ENCODE assay signal across 30 mouse cellular contexts in genomic region chr19:23394597-23394996, GRCm38 (mm10). TPM values are rescaled to one million over a fixed set of nuclear protein-coding genes. Genes with fewer than 3 reads are reported as not detected.
DNase-seq lines count a peak whose midpoint lies in the region; ATAC-seq and TF ChIP-seq lines count a peak whose summit lies in the region.
"Had no signal": no experiment of that assay in that cellular context is flagged by ENCODE, and none has a peak within 500 bp of the region (broad histone marks: within the 10 kb centered on the region; RNA-seq: fewer than 3 reads in every experiment).

No protein-coding gene starts in this region.

- no peaks in the 10 kb centered on the region for H3K36me3 ChIP-seq in hindbrain, embryonic 12.5 days
- no peaks in the 10 kb centered on the region for H3K36me3 ChIP-seq in hindbrain, embryonic 16.5 days (ENCODE audit: control insufficient read depth, insufficient read depth, low read length)
- no peaks in the 10 kb centered on the region for H3K36me3 ChIP-seq in hindbrain, embryonic 14.5 days (replicated peaks; ENCODE audit: control insufficient read depth, insufficient read depth)
- no peaks in the 10 kb centered on the region for H3K36me3 ChIP-seq in hindbrain, postnatal 0 days (ENCODE audit: insufficient read depth, low read length)
- H3K36me3 ChIP-seq in midbrain, embryonic 13.5 days: no peaks in the 10 kb centered on the region
- H3K36me3 ChIP-seq in midbrain, postnatal 0 days (ENCODE audit: insufficient read depth, low read length): no peaks in the 10 kb centered on the region
- no peaks in the 10 kb centered on the region for H3K36me3 ChIP-seq in midbrain, embryonic 15.5 days (replicated peaks)
- no peaks in the 10 kb centered on the region for H3K36me3 ChIP-seq in midbrain, embryonic 16.5 days (ENCODE audit: control insufficient read depth, insufficient read depth, low read length)
- H3K36me3 ChIP-seq: embryonic facial prominence, embryonic 13.5 days; embryonic facial prominence, embryonic 15.5 days; forebrain, embryonic 10.5 days; forebrain, embryonic 12.5 days; G1E had no signal

- H3K27ac ChIP-seq in hindbrain, embryonic 12.5 days: peak overlapping the region; percentile 44
- no peak overlapping the region for H3K27ac ChIP-seq in hindbrain, embryonic 16.5 days (ENCODE audit: low read depth, low read length)
- H3K27ac ChIP-seq in hindbrain, embryonic 14.5 days: peak overlapping the region; percentile 14; the same call in 1 of the 2 replicates
- no peak overlapping the region for H3K27ac ChIP-seq in hindbrain, postnatal 0 days
- no peak overlapping the region; the same call in 1 of the 2 replicates for H3K27ac ChIP-seq in midbrain, embryonic 13.5 days
- no peak overlapping the region for H3K27ac ChIP-seq in midbrain, postnatal 0 days (ENCODE audit: low read depth, low read length)
- 0 out of 2 replicates have a peak overlapping the region, but pooled peaks have one; percentile 5 for H3K27ac ChIP-seq in midbrain, embryonic 15.5 days
- H3K27ac ChIP-seq in midbrain, embryonic 16.5 days (ENCODE audit: low read length): no peak overlapping the region
- H3K27ac ChIP-seq: embryonic facial prominence, embryonic 13.5 days; embryonic facial prominence, embryonic 15.5 days; forebrain, embryonic 10.5 days; forebrain, embryonic 12.5 days had no signal

- H3K4me1 ChIP-seq in hindbrain, embryonic 12.5 days: no peaks in the 10 kb centered on the region
- no peaks in the 10 kb centered on the region for H3K4me1 ChIP-seq in hindbrain, embryonic 16.5 days (ENCODE audit: control insufficient read depth, insufficient read depth, low read depth, low read length)
- 0 out of 2 replicates have a peak, but pooled peaks cover 2% of the 10 kb centered on the region for H3K4me1 ChIP-seq in hindbrain, embryonic 14.5 days (replicated peaks; ENCODE audit: control insufficient read depth, insufficient read depth, low read length)
- H3K4me1 ChIP-seq in hindbrain, postnatal 0 days (ENCODE audit: insufficient read depth, low read length): no peaks in the 10 kb centered on the region
- 0 out of 2 replicates have a peak, but pooled peaks cover under 1% of the 10 kb centered on the region for H3K4me1 ChIP-seq in midbrain, embryonic 13.5 days (replicated peaks)
- H3K4me1 ChIP-seq in midbrain, postnatal 0 days (ENCODE audit: insufficient read depth, low read length): no peaks in the 10 kb centered on the region; the same call in 1 of the 2 replicates
- H3K4me1 ChIP-seq in midbrain, embryonic 15.5 days: no peaks in the 10 kb centered on the region
- H3K4me1 ChIP-seq in midbrain, embryonic 16.5 days (ENCODE audit: control insufficient read depth, insufficient read depth, low read length): no peaks in the 10 kb centered on the region
- H3K4me1 ChIP-seq: embryonic facial prominence, embryonic 13.5 days; embryonic facial prominence, embryonic 15.5 days; forebrain, embryonic 10.5 days; forebrain, embryonic 12.5 days had no signal

- no peak overlapping the region for H3K4me3 ChIP-seq in hindbrain, embryonic 12.5 days
- no peak overlapping the region for H3K4me3 ChIP-seq in hindbrain, embryonic 16.5 days (ENCODE audit: low read length)
- no peak overlapping the region for H3K4me3 ChIP-seq in hindbrain, embryonic 14.5 days (replicated peaks; ENCODE audit: low read length)
- no peak overlapping the region for H3K4me3 ChIP-seq in hindbrain, postnatal 0 days (ENCODE audit: low read length)
- H3K4me3 ChIP-seq in midbrain, embryonic 13.5 days (replicated peaks): no peak overlapping the region
- H3K4me3 ChIP-seq in midbrain, postnatal 0 days (ENCODE audit: low read depth, low read length): no peak overlapping the region
- no peak overlapping the region for H3K4me3 ChIP-seq in midbrain, embryonic 15.5 days
- no peak overlapping the region for H3K4me3 ChIP-seq in midbrain, embryonic 16.5 days (ENCODE audit: low read depth, low read length)
- H3K4me3 ChIP-seq: embryonic facial prominence, embryonic 13.5 days; embryonic facial prominence, embryonic 15.5 days; erythroblast, embryonic 14.5 days; forebrain, embryonic 10.5 days; forebrain, embryonic 12.5 days had no signal

- no peaks in the 10 kb centered on the region; the same call in none of the 2 replicates for H3K27me3 ChIP-seq in hindbrain, embryonic 12.5 days
- no peaks in the 10 kb centered on the region for H3K27me3 ChIP-seq in hindbrain, embryonic 16.5 days (replicated peaks; ENCODE audit: control insufficient read depth, insufficient read depth, low read length)
- H3K27me3 ChIP-seq in hindbrain, embryonic 14.5 days (ENCODE audit: control insufficient read depth, insufficient read depth, low read length): 0 out of 2 replicates have a peak, but pooled peaks cover 3% of the 10 kb centered on the region
- H3K27me3 ChIP-seq in hindbrain, postnatal 0 days (ENCODE audit: insufficient read depth, low read length): no peaks in the 10 kb centered on the region
- no peaks in the 10 kb centered on the region for H3K27me3 ChIP-seq in midbrain, embryonic 13.5 days
- no peaks in the 10 kb centered on the region for H3K27me3 ChIP-seq in midbrain, postnatal 0 days (ENCODE audit: insufficient read depth, low read length)
- H3K27me3 ChIP-seq in midbrain, embryonic 15.5 days (replicated peaks): no peaks in the 10 kb centered on the region
- no peaks in the 10 kb centered on the region for H3K27me3 ChIP-seq in midbrain, embryonic 16.5 days (ENCODE audit: control insufficient read depth, insufficient read depth, low read depth, low read length)
- H3K27me3 ChIP-seq: CH12.LX; embryonic facial prominence, embryonic 13.5 days had no signal

- no peak overlapping the region for H3K9ac ChIP-seq in hindbrain, embryonic 12.5 days
- no peak overlapping the region for H3K9ac ChIP-seq in hindbrain, embryonic 16.5 days (ENCODE audit: low read depth, low read length)
- no peak overlapping the region for H3K9ac ChIP-seq in hindbrain, embryonic 14.5 days
- no peak overlapping the region for H3K9ac ChIP-seq in hindbrain, postnatal 0 days (replicated peaks; ENCODE audit: low read length)
- no peak overlapping the region for H3K9ac ChIP-seq in midbrain, embryonic 13.5 days (replicated peaks)
- no peak overlapping the region for H3K9ac ChIP-seq in midbrain, postnatal 0 days (replicated peaks; ENCODE audit: low read length, poor library complexity, severe bottlenecking)
- no peak overlapping the region for H3K9ac ChIP-seq in midbrain, embryonic 15.5 days
- no peak overlapping the region for H3K9ac ChIP-seq in midbrain, embryonic 16.5 days (ENCODE audit: low read depth, low read length)
- H3K9ac ChIP-seq: embryonic facial prominence, embryonic 13.5 days; embryonic facial prominence, embryonic 15.5 days; forebrain, embryonic 12.5 days had no signal

- 0 out of 2 replicates have a peak, but pooled peaks have one; percentile 19 for ATAC-seq in hindbrain, embryonic 12.5 days (ENCODE audit: low FRiP score)
- no peak for ATAC-seq in hindbrain, embryonic 16.5 days
- no peak for ATAC-seq in hindbrain, embryonic 14.5 days (ENCODE audit: low FRiP score)
- ATAC-seq in hindbrain, postnatal 0 days: no peak
- peak; percentile 68; the same call in 1 of the 2 replicates for ATAC-seq in midbrain, embryonic 13.5 days
- no peak for ATAC-seq in midbrain, postnatal 0 days (ENCODE audit: low FRiP score)
- ATAC-seq in midbrain, embryonic 15.5 days (replicated peaks): no peak
- no peak for ATAC-seq in midbrain, embryonic 16.5 days
- ATAC-seq: activated CD4-positive, CD25-positive, alpha-beta regulatory T cell, adult 4 months; CD4-positive, CD25-positive, alpha-beta regulatory T cell, adult 4 months; forebrain, embryonic 14.5 days; Patski had no signal

- H3K4me2 ChIP-seq in hindbrain, embryonic 12.5 days (replicated peaks): no peak overlapping the region
- no peak overlapping the region for H3K4me2 ChIP-seq in hindbrain, embryonic 16.5 days (ENCODE audit: low read length)
- H3K4me2 ChIP-seq in hindbrain, embryonic 14.5 days (replicated peaks): no peak overlapping the region
- no peak overlapping the region for H3K4me2 ChIP-seq in hindbrain, postnatal 0 days (ENCODE audit: low read depth, low read length)
- no peak overlapping the region for H3K4me2 ChIP-seq in midbrain, embryonic 13.5 days (replicated peaks)
- no peak overlapping the region for H3K4me2 ChIP-seq in midbrain, postnatal 0 days (ENCODE audit: low read depth, low read length, poor library complexity, severe bottlenecking)
- H3K4me2 ChIP-seq in midbrain, embryonic 15.5 days: no peak overlapping the region
- no peak overlapping the region for H3K4me2 ChIP-seq in midbrain, embryonic 16.5 days (ENCODE audit: low read length)
- H3K4me2 ChIP-seq: embryonic facial prominence, embryonic 13.5 days; embryonic facial prominence, embryonic 15.5 days; forebrain, embryonic 12.5 days had no signal

- 63% methylated on average over 1 of the region's 1 CpGs for WGBS in hindbrain, embryonic 12.5 days
- WGBS in hindbrain, embryonic 16.5 days: 74% methylated on average over 1 of the region's 1 CpGs
- 70% methylated on average over 1 of the region's 1 CpGs for WGBS in hindbrain, embryonic 14.5 days
- WGBS in hindbrain, postnatal 0 days: 83% methylated on average over 1 of the region's 1 CpGs
- WGBS in midbrain, embryonic 13.5 days: 62% methylated on average over 1 of the region's 1 CpGs
- WGBS in midbrain, postnatal 0 days: 54% methylated on average over 1 of the region's 1 CpGs
- 76% methylated on average over 1 of the region's 1 CpGs for whole genome bisulfite sequencing in midbrain, embryonic 15.5 days
- 63% methylated on average over 1 of the region's 1 CpGs for WGBS in midbrain, embryonic 16.5 days

- TF ChIP-seq CTCF in hindbrain, postnatal 0 days (IDR thresholded peaks at IDR 0.05; ENCODE audit: low read depth): no peak
- no peak for TF ChIP-seq CTCF in midbrain, postnatal 0 days (IDR thresholded peaks at IDR 0.05)

- no peaks in the 10 kb centered on the region for H3K9me3 ChIP-seq in hindbrain, embryonic 12.5 days (replicated peaks)
- H3K9me3 ChIP-seq in hindbrain, embryonic 16.5 days (ENCODE audit: control insufficient read depth, low read length): no peaks in the 10 kb centered on the region
- no peaks in the 10 kb centered on the region for H3K9me3 ChIP-seq in hindbrain, embryonic 14.5 days (ENCODE audit: control insufficient read depth, low read length)
- no peaks in the 10 kb centered on the region for H3K9me3 ChIP-seq in hindbrain, postnatal 0 days (ENCODE audit: low read length)
- no peaks in the 10 kb centered on the region for H3K9me3 ChIP-seq in midbrain, embryonic 13.5 days
- no peaks in the 10 kb centered on the region for H3K9me3 ChIP-seq in midbrain, postnatal 0 days (ENCODE audit: low read length)
- H3K9me3 ChIP-seq in midbrain, embryonic 15.5 days: no peaks in the 10 kb centered on the region
- no peaks in the 10 kb centered on the region for H3K9me3 ChIP-seq in midbrain, embryonic 16.5 days (replicated peaks; ENCODE audit: control insufficient read depth, low read length, poor library complexity, severe bottlenecking)
- H3K9me3 ChIP-seq: embryonic facial prominence, embryonic 13.5 days; embryonic facial prominence, embryonic 15.5 days; forebrain, embryonic 10.5 days; forebrain, embryonic 12.5 days; G1E had no signal

- no peak for DNase-seq in hindbrain, embryonic 14.5 days (ENCODE audit: low spot score)
- no peak for DNase-seq in hindbrain, postnatal 0 days (ENCODE audit: low spot score)
- DNase-seq in midbrain, postnatal 0 days (ENCODE audit: low spot score): no peak
- DNase-seq: adrenal gland, adult 8-10 months; adrenal gland, postnatal 14 days; adrenal gland, postnatal 36 days; B cell, adult 2 months; cerebellum, adult 11 months; cerebellum, adult 18-20 months; cerebellum, adult 8-10 months; cerebellum, adult 9-11 months; cerebellum, postnatal 14 days; cerebellum, postnatal 36 days; embryo, embryonic 11 days had no signal

RNA-seq across cellular contexts. Expression of gene Mamdc2, which starts 53.6 kb away (rescaled TPM):
- 1.3 and 2.1 TPM in 2 replicates for polyA plus RNA-seq in hindbrain, embryonic 12.5 days (2016; fragmentation: Nextera tagmentation; extraction: Ambion mirVana)
- polyA plus RNA-seq in hindbrain, embryonic 16.5 days (2015; fragmentation: Nextera tagmentation; extraction: Ambion mirVana): 2.5 and 2.6 TPM in 2 replicates
- polyA plus RNA-seq in hindbrain, embryonic 14.5 days (2014; fragmentation: Nextera tagmentation; extraction: Ambion mirVana): 1.6 and 1.8 TPM in 2 replicates
- 2.5 and 3.2 TPM in 2 replicates for total RNA-seq in hindbrain, postnatal 0 days (2014; rRNA removed)
- polyA plus RNA-seq in hindbrain, postnatal 0 days (2015; fragmentation: Nextera tagmentation; extraction: Ambion mirVana): 4.0 and 4.3 TPM in 2 replicates
- polyA plus RNA-seq in midbrain, embryonic 13.5 days (2015; fragmentation: Nextera tagmentation; extraction: Ambion mirVana): 1.4 and 1.6 TPM in 2 replicates
- 5.0 and 5.3 TPM in 2 replicates for total RNA-seq in midbrain, postnatal 0 days (2014; rRNA removed)
- polyA plus RNA-seq in midbrain, postnatal 0 days (2015; fragmentation: Nextera tagmentation; extraction: Ambion mirVana): 4.2 and 5.2 TPM in 2 replicates
- 2.9 and 3.2 TPM in 2 replicates for polyA plus RNA-seq in midbrain, embryonic 15.5 days (2015; fragmentation: Nextera tagmentation; extraction: Ambion mirVana)
- polyA plus RNA-seq in midbrain, embryonic 16.5 days (2015; fragmentation: Nextera tagmentation; extraction: Ambion mirVana): 2.4 and 4.2 TPM in 2 replicates
- polyA plus RNA-seq: activated CD4-positive, CD25-positive, alpha-beta regulatory T cell, adult 4 months; CD4-positive, CD25-positive, alpha-beta regulatory T cell, adult 4 months; erythroblast, embryonic 14.5 days; G1E; Patski had no signal

Comparison
In these comparisons a context has a peak if more than half of its experiments do, and no peak if none do; other contexts are left out.
1. ATAC-seq: peak in hindbrain, embryonic 12.5 days (single experiment) and midbrain, embryonic 13.5 days (single experiment); none in hindbrain, embryonic 16.5 days (single experiment), hindbrain, embryonic 14.5 days (single experiment), hindbrain, postnatal 0 days (single experiment), midbrain, postnatal 0 days (single experiment), midbrain, embryonic 15.5 days (single experiment) and midbrain, embryonic 16.5 days (single experiment).
2. H3K27ac ChIP-seq: peak in hindbrain, embryonic 12.5 days (single experiment), hindbrain, embryonic 14.5 days (single experiment) and midbrain, embryonic 15.5 days (single experiment); none in hindbrain, embryonic 16.5 days (single experiment), hindbrain, postnatal 0 days (single experiment), midbrain, embryonic 13.5 days (single experiment), midbrain, postnatal 0 days (single experiment) and midbrain, embryonic 16.5 days (single experiment).